Mouse (Mus musculus): Measurements from ENCODE around the gene Lpp. TPM values are rescaled to one million over a fixed set of nuclear protein-coding genes. Genes with fewer than 3 reads are reported as not detected.

The Lpp gene
- polyA plus RNA-seq, 1 experiment: not detected

DNA sequence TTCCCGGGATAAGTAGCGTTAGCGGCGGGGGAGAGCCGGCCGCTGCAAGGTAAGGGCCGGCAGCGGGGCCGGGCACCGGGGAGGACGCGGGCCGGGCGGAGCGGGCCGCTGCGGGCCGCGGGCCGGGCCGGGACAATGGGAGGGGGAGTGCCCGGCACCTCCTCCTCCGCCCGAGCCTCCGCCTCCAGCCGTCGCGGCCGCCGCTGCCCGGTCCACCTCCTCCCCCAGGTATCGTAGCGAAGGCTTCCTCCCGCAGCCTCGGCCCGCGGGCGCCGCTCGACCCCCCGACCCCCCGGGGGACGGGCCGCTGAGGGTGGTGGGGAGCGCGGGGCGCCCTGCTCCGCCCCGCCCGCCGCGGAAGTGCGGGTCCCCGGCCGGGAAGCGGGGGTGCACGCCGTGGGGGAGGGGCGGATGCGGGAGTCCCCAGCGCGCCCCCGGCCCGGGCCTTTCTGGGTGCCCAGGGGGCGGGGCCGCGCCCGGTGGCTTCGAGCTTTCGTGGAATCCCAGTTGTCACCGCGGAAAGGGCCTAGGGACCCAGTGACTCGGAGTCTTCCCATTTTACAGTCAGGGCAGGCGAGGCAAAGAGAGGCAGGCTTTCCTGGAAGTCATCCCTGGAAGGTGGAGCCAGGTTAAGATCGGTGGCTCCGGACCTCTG lies 376 bp downstream of the Lpp start:
- no peak for TF ChIP-seq GATA1 (IDR thresholded peaks at IDR 0.05; ENCODE audit: low read length)

DNA sequence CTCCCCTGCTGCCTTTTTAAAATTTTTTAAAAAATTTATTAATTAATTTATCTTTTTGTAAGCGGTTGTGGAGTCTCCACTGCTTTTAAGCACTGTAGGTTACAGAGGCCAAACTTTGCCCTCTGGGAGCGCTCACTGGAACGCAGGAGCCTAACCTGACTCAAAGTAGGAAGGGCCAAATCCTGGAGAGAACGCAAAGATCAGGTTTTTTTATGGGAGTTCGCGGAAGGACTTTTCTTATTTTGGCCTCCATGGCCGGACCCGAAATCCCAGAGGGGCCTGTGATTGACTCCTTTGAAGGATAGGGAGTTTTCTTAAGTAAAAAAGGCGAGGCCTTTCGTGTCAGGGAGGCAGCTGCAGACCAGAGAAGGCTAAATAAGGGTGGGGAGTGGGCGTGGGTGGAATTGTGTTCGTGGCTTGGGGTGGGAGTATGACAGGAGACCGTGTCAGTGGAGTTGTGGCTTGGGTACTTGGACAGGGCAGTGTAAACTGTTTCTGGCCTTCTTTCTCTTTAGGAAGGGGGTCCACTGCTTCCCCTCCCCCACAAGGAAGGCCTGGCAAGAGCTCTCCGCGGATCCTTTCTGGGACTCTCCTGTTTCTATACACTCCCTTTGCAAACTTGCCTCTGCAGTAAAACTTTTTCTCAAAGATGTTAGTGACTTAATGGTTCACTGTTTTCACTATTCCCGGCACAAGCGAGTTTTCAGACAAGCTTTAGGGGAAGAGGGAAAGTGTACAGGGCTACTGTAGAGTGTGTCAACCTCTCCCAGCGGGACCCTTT lies 1.1 kb downstream of the Lpp start:
- TF ChIP-seq GATA1 (IDR thresholded peaks at IDR 0.05; ENCODE audit: low read length): no peak

DNA sequence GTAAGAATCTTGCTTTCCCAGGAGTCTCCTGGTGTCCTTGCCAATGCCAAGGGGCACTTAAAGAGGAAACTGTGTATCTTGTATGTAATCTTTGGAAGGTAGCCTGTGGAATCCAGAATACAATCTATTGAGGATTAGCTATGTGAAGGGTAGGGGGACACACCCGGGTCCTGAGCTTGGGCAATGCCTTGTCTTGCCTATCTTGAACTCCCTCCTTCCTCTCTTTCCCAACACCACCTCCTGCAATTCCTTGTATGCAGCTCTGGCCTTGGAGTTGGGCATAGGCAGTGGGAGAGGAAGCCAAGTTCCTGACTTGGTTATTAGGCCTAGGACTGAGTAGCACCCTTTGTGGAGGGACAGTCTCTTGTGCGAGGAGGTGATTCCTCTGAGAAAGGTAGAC lies 1.8 kb downstream of the Lpp start:
- TF ChIP-seq GATA1 (IDR thresholded peaks at IDR 0.05; ENCODE audit: low read length): no peak

DNA sequence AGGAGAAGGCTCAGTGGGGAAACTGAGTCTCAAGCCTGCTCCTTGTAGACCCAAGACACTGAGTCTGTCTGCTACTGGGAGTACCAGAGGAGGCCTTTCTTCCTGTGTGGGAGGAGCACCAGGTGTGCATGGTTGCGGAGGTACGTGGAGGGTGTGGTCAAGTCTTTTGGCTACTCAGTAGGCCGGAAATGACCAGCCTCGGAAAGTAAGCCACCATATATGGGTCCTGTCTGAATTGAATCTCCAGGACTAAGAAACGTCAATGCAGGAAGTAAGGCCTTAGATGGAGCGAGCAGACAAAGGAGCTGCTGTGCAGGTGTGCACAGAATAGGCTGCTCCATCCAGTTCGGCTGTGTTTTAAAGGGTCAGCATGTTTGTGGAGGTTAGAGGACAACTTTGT lies 3.2 kb downstream of the Lpp start:
- no peak for TF ChIP-seq GATA1 (IDR thresholded peaks at IDR 0.05; ENCODE audit: low read length)

DNA sequence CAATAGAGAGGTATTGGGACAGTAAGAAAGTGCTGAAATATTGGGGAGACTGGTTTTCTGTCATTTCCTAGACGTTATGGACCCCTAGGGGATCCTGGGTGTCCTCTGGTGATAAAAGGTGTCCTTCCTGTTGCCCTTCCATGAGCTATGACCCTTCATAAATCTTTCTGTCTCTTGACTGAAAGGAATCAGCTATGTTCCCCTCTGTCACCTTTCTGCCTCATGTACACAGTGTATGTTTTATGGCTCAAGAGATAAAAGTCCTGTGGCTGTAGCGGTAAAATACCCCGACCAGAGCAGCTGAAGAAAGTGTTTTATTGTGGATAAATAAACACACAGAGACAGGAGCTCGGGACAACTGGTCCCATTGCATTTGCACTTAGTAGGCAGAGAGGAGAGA lies 5.2 kb downstream of the Lpp start:
- TF ChIP-seq GATA1 (IDR thresholded peaks at IDR 0.05; ENCODE audit: low read length): no peak

DNA sequence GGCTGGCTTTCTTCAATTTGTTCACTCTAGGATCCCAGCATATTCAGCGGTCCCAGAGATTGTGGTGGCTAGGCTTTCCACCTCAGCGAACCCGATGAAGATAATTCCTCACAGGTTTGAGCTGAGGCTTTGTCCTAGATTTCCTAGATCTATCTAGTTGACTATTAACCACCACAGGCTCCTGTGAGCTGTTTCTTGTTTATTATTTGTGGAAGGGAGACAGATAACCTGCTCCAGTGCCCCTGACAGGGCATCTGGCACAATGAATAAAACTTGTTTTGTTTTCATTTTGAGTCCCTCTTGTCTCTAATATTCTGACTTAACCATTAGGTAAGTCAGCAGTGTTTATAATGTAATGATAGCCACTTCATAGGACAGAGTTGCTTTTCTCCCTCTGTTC lies 5.6 kb downstream of the Lpp start:
- no peak for TF ChIP-seq GATA1 (IDR thresholded peaks at IDR 0.05; ENCODE audit: low read length)

DNA sequence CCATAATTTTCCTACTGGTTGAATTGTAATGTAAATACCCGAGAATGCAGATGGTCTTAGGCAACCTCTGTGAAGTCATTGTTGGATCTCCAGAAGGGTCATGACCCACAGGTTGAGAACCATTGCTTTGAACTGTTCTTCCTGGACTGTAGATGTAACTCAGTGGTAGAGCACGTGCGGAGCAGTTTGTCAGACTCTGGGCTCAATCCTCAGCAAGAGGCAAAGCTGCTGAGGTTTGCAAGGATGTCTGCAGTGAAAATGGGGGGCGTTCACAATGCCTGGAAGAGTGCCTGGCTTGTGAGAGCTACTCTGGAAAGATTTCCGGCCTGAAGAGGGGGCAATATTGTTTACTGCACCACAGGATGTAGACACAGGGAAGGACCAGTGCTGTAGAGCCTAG lies 6.2 kb downstream of the Lpp start:
- TF ChIP-seq GATA1 (IDR thresholded peaks at IDR 0.05; ENCODE audit: low read length): no peak

DNA sequence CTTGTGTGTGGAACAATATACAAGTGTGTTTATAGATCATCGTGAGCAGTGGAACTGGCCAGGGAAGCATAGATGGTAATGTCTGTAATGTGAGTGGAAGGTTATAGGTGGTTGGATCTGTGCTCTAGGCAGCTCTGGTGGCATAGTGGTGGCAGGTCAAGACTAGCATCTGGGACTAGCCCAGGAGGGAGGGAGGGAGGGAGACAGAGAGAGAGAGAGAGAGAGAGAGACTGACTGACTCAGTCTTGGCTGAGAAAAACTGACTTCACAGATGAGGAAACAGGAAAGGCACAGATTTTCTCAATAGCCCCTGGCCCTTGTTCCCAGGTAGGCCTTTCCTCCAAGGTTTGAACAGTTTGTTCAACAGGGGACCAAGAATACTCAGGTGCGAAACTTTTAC lies 7.5 kb downstream of the Lpp start:
- no peak for TF ChIP-seq GATA1 (IDR thresholded peaks at IDR 0.05; ENCODE audit: low read length)

DNA sequence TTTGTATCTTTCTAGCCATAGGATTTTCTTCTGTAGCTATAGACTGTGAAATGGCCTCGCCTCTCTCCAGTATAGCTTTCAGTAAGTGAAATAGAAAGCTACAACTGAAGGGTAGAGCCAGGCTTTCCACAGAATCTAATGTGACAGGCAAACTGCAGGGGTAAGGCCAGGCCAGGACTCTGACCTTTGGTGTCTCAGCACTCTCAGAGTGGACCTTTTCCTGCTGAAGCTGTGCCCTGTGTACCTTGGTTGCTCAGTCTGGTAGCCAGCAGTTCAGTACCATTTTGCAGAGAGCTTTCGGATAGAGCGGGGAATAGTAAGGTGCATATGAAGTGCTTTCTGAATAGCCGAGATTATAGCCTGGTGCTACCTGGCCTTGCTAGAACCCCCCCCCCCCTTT lies 9.5 kb downstream of the Lpp start:
- no peak for TF ChIP-seq GATA1 (IDR thresholded peaks at IDR 0.05; ENCODE audit: low read length)

DNA sequence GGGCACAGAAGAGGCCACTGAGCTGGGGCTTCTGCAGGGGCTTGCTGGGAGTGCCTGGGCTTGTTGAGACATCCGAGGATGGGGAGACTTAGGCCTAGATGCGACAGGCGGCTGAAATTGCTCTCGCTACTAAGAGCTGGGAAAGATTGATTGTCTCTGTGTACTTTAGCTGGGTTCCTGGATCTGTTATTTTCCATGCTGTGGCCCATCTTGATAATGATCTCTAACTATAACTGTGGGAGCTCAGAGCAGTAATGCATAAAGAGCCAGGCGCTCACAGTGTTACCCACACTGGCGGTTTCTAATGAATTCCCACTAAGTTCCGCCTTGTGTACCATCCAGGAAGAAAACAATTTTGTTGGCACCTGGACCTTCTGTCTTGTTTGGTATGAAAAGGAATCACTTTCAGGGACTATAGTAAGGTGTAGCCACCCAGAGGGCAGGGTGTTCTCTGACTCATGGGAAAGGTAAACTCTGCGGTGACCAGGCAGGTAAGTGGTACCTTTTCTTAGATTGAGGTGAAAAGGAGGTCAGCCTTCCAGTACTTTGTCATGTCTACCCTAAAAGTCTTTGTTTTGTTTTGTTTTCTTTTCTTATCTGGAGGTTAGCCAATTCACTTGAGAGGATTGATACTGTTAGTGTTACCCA lies 10.6 kb downstream of the Lpp start:
- TF ChIP-seq GATA1 (IDR thresholded peaks at IDR 0.05; ENCODE audit: low read length): no peak

DNA sequence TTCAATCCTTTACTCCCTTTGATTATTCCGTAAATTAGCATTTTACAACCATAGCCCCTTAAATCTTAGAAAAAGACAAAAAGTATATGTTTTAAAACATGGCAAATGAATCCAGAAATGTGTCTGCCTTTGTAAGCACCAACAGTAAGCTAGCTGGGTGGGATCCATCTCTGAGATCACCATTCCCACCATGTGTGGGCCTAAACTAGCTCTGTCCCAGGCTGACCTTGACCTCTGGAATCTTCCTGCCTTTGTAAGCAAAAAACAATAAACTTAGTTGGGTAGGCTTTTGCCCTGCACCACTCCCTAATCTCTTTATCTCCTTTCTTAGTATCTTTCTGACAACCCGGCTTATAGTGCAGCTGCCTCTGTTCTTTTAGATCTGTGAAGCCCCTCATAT lies 13.2 kb downstream of the Lpp start:
- TF ChIP-seq GATA1 (IDR thresholded peaks at IDR 0.05; ENCODE audit: low read length): no peak

DNA sequence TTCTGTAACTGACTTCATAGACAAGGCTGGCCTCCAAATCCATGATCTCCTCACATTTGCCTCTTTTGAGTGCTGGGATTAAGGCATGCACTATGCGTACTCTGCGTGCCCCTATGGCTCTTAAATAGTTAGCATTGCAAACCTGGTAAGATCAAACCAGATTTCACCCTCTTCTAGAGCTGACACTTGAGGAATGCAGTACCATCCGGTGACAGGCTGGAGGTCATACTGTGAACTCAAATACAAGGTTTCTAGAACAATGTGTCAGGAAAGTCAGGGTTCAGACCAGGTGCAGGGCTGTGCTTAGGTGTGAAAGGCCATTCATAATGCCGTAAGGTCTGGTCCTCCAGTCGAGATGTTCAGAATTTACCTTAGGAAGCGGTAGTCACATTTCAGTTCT lies 18.0 kb downstream of the Lpp start:
- TF ChIP-seq GATA1 (IDR thresholded peaks at IDR 0.05; ENCODE audit: low read length): no peak

DNA sequence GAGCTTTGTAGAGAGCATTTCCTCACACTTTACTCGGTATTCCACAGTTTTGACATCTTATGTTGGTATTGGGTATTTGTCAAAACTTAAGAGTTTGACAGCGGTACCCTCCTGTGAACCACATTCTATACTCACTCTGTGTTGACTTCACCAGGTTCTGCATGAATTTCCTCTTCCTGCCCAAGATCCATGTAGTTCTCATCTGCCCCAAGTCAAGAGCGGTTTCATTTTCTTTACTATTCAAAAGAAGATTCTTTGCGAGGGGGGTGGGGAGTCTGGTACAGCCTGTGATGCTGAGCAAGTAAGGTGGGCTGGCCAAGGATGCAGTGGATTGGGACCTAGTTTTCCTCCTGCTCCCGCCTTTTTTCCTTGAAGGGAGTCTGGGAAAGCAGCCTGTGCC lies 18.9 kb downstream of the Lpp start:
- TF ChIP-seq GATA1 (IDR thresholded peaks at IDR 0.05; ENCODE audit: low read length): no peak

DNA sequence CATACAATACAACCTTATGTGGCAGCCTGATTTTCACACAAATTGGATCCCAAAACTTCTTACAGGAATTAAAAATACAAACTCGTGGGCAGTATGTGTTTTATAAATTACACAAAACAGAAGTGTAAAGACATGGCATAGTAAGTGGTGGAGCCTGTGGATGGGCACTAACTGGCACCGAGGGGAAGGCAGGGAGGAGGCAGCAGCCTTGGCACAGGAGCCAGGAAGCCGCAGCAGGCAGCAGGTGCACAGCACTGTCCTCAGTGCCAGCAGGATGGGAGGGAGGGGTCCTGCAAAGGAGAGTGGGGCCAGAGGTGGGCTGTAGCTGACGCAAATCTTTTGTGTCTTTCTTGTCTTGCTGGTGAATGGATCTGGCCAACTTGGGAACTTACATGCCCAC lies 19.8 kb downstream of the Lpp start:
- TF ChIP-seq GATA1 (IDR thresholded peaks at IDR 0.05; ENCODE audit: low read length): no peak

DNA sequence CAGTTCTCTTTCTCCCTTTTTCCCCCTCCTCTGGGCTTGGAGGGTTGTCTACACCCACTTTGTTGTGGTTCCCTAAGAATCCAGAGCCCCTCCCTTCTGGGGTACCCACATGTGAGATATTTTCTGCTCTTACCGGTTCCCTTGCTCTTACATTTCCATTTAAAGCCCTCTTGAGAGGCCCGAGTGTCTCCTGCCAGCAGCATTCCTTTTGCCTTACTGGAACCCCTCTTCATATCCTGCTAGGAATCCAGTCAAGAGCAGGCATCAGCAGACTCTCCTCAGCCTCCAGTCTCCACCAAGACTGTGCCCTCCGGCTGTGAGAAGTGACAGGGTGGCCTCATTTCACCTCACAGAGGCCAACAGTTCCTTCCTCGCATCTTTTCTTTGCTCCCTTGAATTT lies 24.7 kb downstream of the Lpp start:
- TF ChIP-seq GATA1 (IDR thresholded peaks at IDR 0.05; ENCODE audit: low read length): no peak

DNA sequence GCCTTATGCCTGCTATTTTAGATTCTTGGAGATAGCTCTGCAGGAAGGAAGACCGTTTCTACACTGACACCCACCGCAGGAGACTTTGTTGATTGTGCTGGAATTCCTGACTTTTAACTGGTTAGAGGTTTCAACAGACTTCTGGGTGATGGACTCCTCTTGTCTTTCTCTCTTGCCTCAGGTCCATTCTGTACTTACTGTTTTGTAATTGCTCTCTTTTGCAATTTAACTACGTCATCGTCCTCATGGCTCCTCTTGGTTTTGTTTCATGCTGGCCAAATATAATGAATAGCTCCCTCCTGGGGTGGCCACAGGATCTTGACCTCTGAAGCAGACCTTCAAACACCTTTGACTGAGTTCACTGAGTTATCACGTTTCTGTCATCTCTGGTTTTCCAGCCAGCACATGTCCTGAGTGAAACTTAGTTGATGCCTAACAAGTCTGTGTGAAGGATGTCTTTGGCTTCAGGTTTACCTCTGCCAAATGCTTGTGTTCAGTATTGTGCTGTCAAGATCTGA lies 27.4 kb downstream of the Lpp start:
- no peak for TF ChIP-seq GATA1 (IDR thresholded peaks at IDR 0.05; ENCODE audit: low read length)
